8 mouse cellular contexts compared by ENCODE assay signal in the genomic region with DNA sequence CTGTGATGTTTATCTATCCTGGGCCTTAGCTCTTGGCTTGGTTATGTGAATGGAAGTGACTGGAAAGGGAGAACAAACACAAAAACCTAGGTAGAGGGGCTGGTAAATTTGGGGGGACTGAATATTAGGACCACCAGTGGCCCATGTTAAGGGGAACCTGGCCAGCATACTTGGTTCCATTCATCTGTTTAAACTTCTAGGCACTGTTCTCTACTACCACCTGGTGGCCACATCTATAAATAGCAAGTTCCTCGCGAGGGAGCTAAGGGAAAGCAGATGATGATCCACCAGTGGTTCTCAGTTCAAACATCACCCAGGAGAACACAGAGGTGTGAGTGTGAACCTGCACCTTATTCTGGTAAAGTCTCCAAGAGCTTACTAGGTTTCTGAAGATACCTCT. TPM values are rescaled to one million over a fixed set of nuclear protein-coding genes. Genes with fewer than 3 reads are reported as not detected.
DNase-seq lines count a peak whose midpoint lies in the region; ATAC-seq lines count a peak whose summit lies in the region.

No protein-coding gene starts in this region.

- no peak overlapping the region for H3K4me3 ChIP-seq in forebrain, embryonic 15.5 days
- no peak overlapping the region for H3K4me3 ChIP-seq in intestine, embryonic 15.5 days (replicated peaks)
- no peak overlapping the region for H3K4me3 ChIP-seq in limb, embryonic 11.5 days (ENCODE audit: low read depth, low read length)

- 0% methylated on average over 2 of the region's 2 CpGs for WGBS in forebrain, embryonic 15.5 days
- 0% methylated on average over 2 of the region's 2 CpGs for WGBS in intestine, embryonic 15.5 days
- WGBS in limb, embryonic 11.5 days: 0% methylated on average over 2 of the region's 2 CpGs

- no peak overlapping the region for H3K27ac ChIP-seq in forebrain, embryonic 15.5 days (replicated peaks)
- no peak overlapping the region for H3K27ac ChIP-seq in intestine, embryonic 15.5 days
- H3K27ac ChIP-seq in limb, embryonic 11.5 days (replicated peaks; ENCODE audit: low read depth, low read length): no peak overlapping the region

- no peak overlapping the region for H3K4me2 ChIP-seq in forebrain, embryonic 15.5 days (replicated peaks)
- no peak overlapping the region for H3K4me2 ChIP-seq in intestine, embryonic 15.5 days (replicated peaks)
- H3K4me2 ChIP-seq in limb, embryonic 11.5 days (ENCODE audit: low read depth, severe bottlenecking): no peak overlapping the region

- H3K36me3 ChIP-seq in forebrain, embryonic 15.5 days: peaks cover 14% of the 10 kb centered on the region; the same call in 1 of the 2 replicates
- no peaks in the 10 kb centered on the region for H3K36me3 ChIP-seq in intestine, embryonic 15.5 days
- no peaks in the 10 kb centered on the region for H3K36me3 ChIP-seq in limb, embryonic 11.5 days (ENCODE audit: control insufficient read depth, insufficient read depth, low read length)

- H3K27me3 ChIP-seq in forebrain, embryonic 15.5 days: no peaks in the 10 kb centered on the region
- H3K27me3 ChIP-seq in intestine, embryonic 15.5 days (replicated peaks): no peaks in the 10 kb centered on the region
- H3K27me3 ChIP-seq in limb, embryonic 11.5 days (ENCODE audit: control insufficient read depth, insufficient read depth, low read length): no peaks in the 10 kb centered on the region

- no peaks in the 10 kb centered on the region for H3K4me1 ChIP-seq in forebrain, embryonic 15.5 days
- H3K4me1 ChIP-seq in intestine, embryonic 15.5 days (replicated peaks): no peaks in the 10 kb centered on the region
- H3K4me1 ChIP-seq in limb, embryonic 11.5 days (ENCODE audit: control insufficient read depth, insufficient read depth, low read length): no peaks in the 10 kb centered on the region

- peak; percentile 16 to 24 for DNase-seq in urinary bladder, adult 18-20 months (ENCODE audit: low spot score in 2 of 2)
- DNase-seq in urinary bladder, postnatal 10 days (ENCODE audit: low spot score): no peak
- peak; percentile 73 for DNase-seq in c-Kit-positive CD71-positive TER-119-positive erythroid progenitor cells, embryonic 14.5 days (ENCODE audit: low spot score)
- DNase-seq in limb, embryonic 11.5 days (ENCODE audit: low spot score): peak; percentile 74
- DNase-seq in naive thymus-derived CD4-positive, alpha-beta T cell, adult 2 months (ENCODE audit: low read depth): peak; percentile 65
- DNase-seq in thymus, postnatal 0 days (ENCODE audit: low spot score): peak; percentile 58

- H3K9me3 ChIP-seq in forebrain, embryonic 15.5 days: no peaks in the 10 kb centered on the region
- H3K9me3 ChIP-seq in intestine, embryonic 15.5 days: no peaks in the 10 kb centered on the region
- H3K9me3 ChIP-seq in limb, embryonic 11.5 days (ENCODE audit: control insufficient read depth, low read length): no peaks in the 10 kb centered on the region

- ATAC-seq in forebrain, embryonic 15.5 days (replicated peaks): peak; percentile 63; the same call in 1 of the 2 replicates
- peak; percentile 28 for ATAC-seq in intestine, embryonic 15.5 days
- ATAC-seq in limb, embryonic 11.5 days (ENCODE audit: insufficient number of reproducible peaks, low FRiP score, low TSS enrichment, low read depth): no peak

- no peak overlapping the region for H3K9ac ChIP-seq in forebrain, embryonic 15.5 days (replicated peaks)
- no peak overlapping the region for H3K9ac ChIP-seq in intestine, embryonic 15.5 days
- H3K9ac ChIP-seq in limb, embryonic 11.5 days (ENCODE audit: low read length): no peak overlapping the region

RNA-seq across cellular contexts. Expression of a gene that starts 34.4 kb away (rescaled TPM):
- 4.4 and 5.8 TPM in 2 replicates for polyA plus RNA-seq in forebrain, embryonic 15.5 days (2015; fragmentation: Nextera tagmentation; extraction: Ambion mirVana)
- polyA plus RNA-seq in intestine, embryonic 15.5 days (2015; fragmentation: Nextera tagmentation; extraction: Ambion mirVana): 1.1 and 1.2 TPM in 2 replicates
- 2.4 and 2.5 TPM in 2 replicates for polyA plus RNA-seq in limb, embryonic 11.5 days (2014; fragmentation: Nextera tagmentation; extraction: Ambion mirVana)
- 3.1 and 4.2 TPM in 2 replicates for polyA plus RNA-seq in thymus, postnatal 0 days (2015; fragmentation: Nextera tagmentation; extraction: Ambion mirVana)

RNA-seq across cellular contexts. Expression of a gene that starts 34.7 kb away (rescaled TPM):
- 6.6 and 7.1 TPM in 2 replicates for polyA plus RNA-seq in forebrain, embryonic 15.5 days (2015; fragmentation: Nextera tagmentation; extraction: Ambion mirVana)
- 3.3 and 3.6 TPM in 2 replicates for polyA plus RNA-seq in intestine, embryonic 15.5 days (2015; fragmentation: Nextera tagmentation; extraction: Ambion mirVana)
- 3.6 and 4.3 TPM in 2 replicates for polyA plus RNA-seq in limb, embryonic 11.5 days (2014; fragmentation: Nextera tagmentation; extraction: Ambion mirVana)
- polyA plus RNA-seq in thymus, postnatal 0 days (2015; fragmentation: Nextera tagmentation; extraction: Ambion mirVana): 1.4 and 1.6 TPM in 2 replicates
